Mouse (Mus musculus) ES-E14 (cell line): ENCODE data around the gene Btg1.

Experiments used
- CHD2 ChIP-seq: IDR thresholded peaks from 2 replicates; pipeline ENCODE4 v1.6.1; 2014; ENCODE audit warnings: mild to moderate bottlenecking, low read depth, low read length, inconsistent platforms
- HCFC1 ChIP-seq: IDR thresholded peaks from 2 replicates; pipeline ENCODE4 v1.6.1; 2012; ENCODE audit warnings: low read length, inconsistent platforms, borderline replicate concordance; ENCODE audit not compliant: insufficient read depth
- ZC3H11A ChIP-seq: IDR thresholded peaks from 2 replicates; pipeline ENCODE4 v1.6.1; 2012; ENCODE audit warnings: low read depth, mild to moderate bottlenecking, inconsistent platforms, low read length, borderline replicate concordance
- ZNF384 ChIP-seq: IDR thresholded peaks from 2 replicates; pipeline ENCODE4 v1.6.1; 2012; ENCODE audit warnings: low read depth, low read length, inconsistent platforms

DNA sequence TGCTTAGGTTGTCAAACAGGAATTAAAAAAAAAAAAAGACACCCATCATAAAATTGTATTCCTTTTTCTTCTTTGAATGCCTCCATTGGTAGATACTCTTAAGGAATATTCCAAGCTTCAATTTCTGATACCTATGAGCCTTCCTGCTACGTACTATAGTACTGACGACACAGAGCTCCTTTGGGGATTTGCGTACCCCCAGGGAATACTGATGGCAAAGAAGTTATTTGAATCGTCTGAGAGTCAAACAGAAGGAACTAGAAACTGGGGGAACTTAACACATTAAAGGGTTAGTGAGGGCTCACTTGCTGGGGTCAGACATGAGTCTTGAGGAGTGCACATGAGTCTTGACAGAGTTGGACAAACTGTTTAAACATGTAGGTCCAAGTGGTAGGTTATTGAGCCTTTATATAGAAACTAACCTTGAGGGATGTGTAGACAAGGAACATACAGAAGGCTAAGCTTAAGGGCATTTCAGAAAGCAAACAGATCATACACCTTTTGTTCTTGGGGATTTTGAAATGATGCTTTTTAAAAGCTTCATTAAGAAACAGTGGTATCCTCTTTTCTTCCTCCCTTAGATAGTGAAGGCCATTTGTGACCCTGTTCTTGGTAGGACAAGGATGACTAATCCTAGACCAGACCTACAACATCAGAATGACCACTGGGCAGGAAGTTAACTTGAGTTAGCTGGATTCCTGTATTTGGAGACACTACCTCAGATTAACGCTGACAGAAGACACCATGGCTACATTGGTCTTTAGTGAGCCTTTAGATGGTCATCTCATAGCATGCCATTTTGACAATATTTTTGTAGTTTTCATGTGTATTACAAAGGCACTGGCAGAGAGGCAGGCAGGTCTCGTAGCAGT, 6.2 kb downstream of the Btg1 start:
- TF ChIP-seq ZNF384, result no peak
- no peak for TF ChIP-seq ZC3H11A
- TF ChIP-seq HCFC1, result no peak
- TF ChIP-seq CHD2, result no peak
